Mouse (Mus musculus): ENCODE measurements around the gene Galnt10. TPM values are rescaled to one million over a fixed set of nuclear protein-coding genes. Genes with fewer than 3 reads are reported as not detected.

Gene Galnt10
- polyA plus RNA-seq, 1 experiment from 2014 or later = 12.3 TPM

GRCm38 (mm10) chr11:57673977-57674687 is 28.9 kb downstream of the Galnt10 start:
- ATAC-seq = no peak
- Histone ChIP-seq H3K9me3 (ENCODE audit: control insufficient read depth, low read length) (no peaks in the 10 kb centered on the region), H3K27me3 (replicated peaks; ENCODE audit: control insufficient read depth, insufficient read depth, low read length) (no peaks in the 10 kb centered on the region), H3K36me3 (ENCODE audit: control insufficient read depth, insufficient read depth, low read length) (no peaks in the 10 kb centered on the region), H3K27ac (ENCODE audit: low read depth, low read length) (peak overlapping the region; percentile 50), H3K4me3 (ENCODE audit: low read length) (no peak overlapping the region), H3K9ac (ENCODE audit: low read depth, low read length) (no peak overlapping the region), H3K4me2 (ENCODE audit: low read length) (no peak overlapping the region; the same call in 1 of the 2 replicates), H3K4me1 (ENCODE audit: control insufficient read depth, insufficient read depth, low read depth, low read length) (no peaks in the 10 kb centered on the region)
- 71% methylated on average over 12 of the region's 12 CpGs for WGBS

GRCm38 (mm10) chr11:57677261-57677660 is 32.0 kb downstream of the Galnt10 start:
- H3K4me3 ChIP-seq (ENCODE audit: low read length) = no peak overlapping the region
- 67% methylated on average over 3 of the region's 3 CpGs for WGBS
- no peak for ATAC-seq
- no peak overlapping the region for H3K4me2 ChIP-seq (ENCODE audit: low read length)
- H3K27ac ChIP-seq (ENCODE audit: low read depth, low read length) = no peak overlapping the region
- no peak overlapping the region for H3K9ac ChIP-seq (ENCODE audit: low read depth, low read length)
- no peaks in the 10 kb centered on the region for H3K9me3 ChIP-seq (ENCODE audit: control insufficient read depth, low read length)
- H3K4me1 ChIP-seq (ENCODE audit: control insufficient read depth, insufficient read depth, low read depth, low read length) = no peaks in the 10 kb centered on the region
- H3K36me3 ChIP-seq (ENCODE audit: control insufficient read depth, insufficient read depth, low read length) = no peaks in the 10 kb centered on the region
- no peaks in the 10 kb centered on the region for H3K27me3 ChIP-seq (replicated peaks; ENCODE audit: control insufficient read depth, insufficient read depth, low read length)

- no peak overlapping the region for H3K4me3 ChIP-seq (ENCODE audit: low read length)
- no peaks in the 10 kb centered on the region for H3K36me3 ChIP-seq (ENCODE audit: control insufficient read depth, insufficient read depth, low read length)
- H3K9me3 ChIP-seq (ENCODE audit: control insufficient read depth, low read length) = no peaks in the 10 kb centered on the region
- H3K9ac ChIP-seq (ENCODE audit: low read depth, low read length) = no peak overlapping the region
- no peak overlapping the region for H3K27ac ChIP-seq (ENCODE audit: low read depth, low read length)
- 46% methylated on average over 7 of the region's 7 CpGs for WGBS
- no peak overlapping the region for H3K4me2 ChIP-seq (ENCODE audit: low read length)
- no peak for ATAC-seq
- peaks cover 18% of the 10 kb centered on the region for H3K4me1 ChIP-seq (ENCODE audit: control insufficient read depth, insufficient read depth, low read depth, low read length)
- H3K27me3 ChIP-seq (replicated peaks; ENCODE audit: control insufficient read depth, insufficient read depth, low read length) = no peaks in the 10 kb centered on the region
Observed at GRCm38 (mm10) chr11:57682589-57682988, 37.3 kb downstream of the Galnt10 start.

- ATAC-seq = no peak
- Histone ChIP-seq H3K4me2 (ENCODE audit: low read length) (no peak overlapping the region), H3K27me3 (replicated peaks; ENCODE audit: control insufficient read depth, insufficient read depth, low read length) (no peaks in the 10 kb centered on the region), H3K27ac (ENCODE audit: low read depth, low read length) (no peak overlapping the region), H3K4me3 (ENCODE audit: low read length) (no peak overlapping the region), H3K36me3 (ENCODE audit: control insufficient read depth, insufficient read depth, low read length) (no peaks in the 10 kb centered on the region), H3K4me1 (ENCODE audit: control insufficient read depth, insufficient read depth, low read depth, low read length) (peaks cover 18% of the 10 kb centered on the region), H3K9ac (ENCODE audit: low read depth, low read length) (no peak overlapping the region), H3K9me3 (ENCODE audit: control insufficient read depth, low read length) (no peaks in the 10 kb centered on the region)
- 68% methylated on average over 12 of the region's 12 CpGs for WGBS
Observed at GRCm38 (mm10) chr11:57683125-57683524, 37.9 kb downstream of the Galnt10 start.

GRCm38 (mm10) chr11:57683931-57684330 is 38.7 kb downstream of the Galnt10 start:
- peak; percentile 62; the same call in 1 of the 2 replicates for ATAC-seq
- Histone ChIP-seq H3K9me3 (ENCODE audit: control insufficient read depth, low read length) (no peaks in the 10 kb centered on the region), H3K9ac (ENCODE audit: low read depth, low read length) (no peak overlapping the region), H3K4me3 (ENCODE audit: low read length) (no peak overlapping the region), H3K27ac (ENCODE audit: low read depth, low read length) (no peak overlapping the region), H3K36me3 (ENCODE audit: control insufficient read depth, insufficient read depth, low read length) (no peaks in the 10 kb centered on the region), H3K27me3 (replicated peaks; ENCODE audit: control insufficient read depth, insufficient read depth, low read length) (no peaks in the 10 kb centered on the region), H3K4me2 (ENCODE audit: low read length) (no peak overlapping the region), H3K4me1 (ENCODE audit: control insufficient read depth, insufficient read depth, low read depth, low read length) (peaks cover 18% of the 10 kb centered on the region)
- WGBS = 33% methylated on average over 8 of the region's 8 CpGs

- Histone ChIP-seq H3K4me1 (ENCODE audit: control insufficient read depth, insufficient read depth, low read depth, low read length) (peaks cover 18% of the 10 kb centered on the region), H3K9ac (ENCODE audit: low read depth, low read length) (no peak overlapping the region), H3K9me3 (ENCODE audit: control insufficient read depth, low read length) (no peaks in the 10 kb centered on the region), H3K27ac (ENCODE audit: low read depth, low read length) (no peak overlapping the region), H3K27me3 (replicated peaks; ENCODE audit: control insufficient read depth, insufficient read depth, low read length) (no peaks in the 10 kb centered on the region), H3K36me3 (ENCODE audit: control insufficient read depth, insufficient read depth, low read length) (no peaks in the 10 kb centered on the region), H3K4me3 (ENCODE audit: low read length) (no peak overlapping the region), H3K4me2 (ENCODE audit: low read length) (no peak overlapping the region)
- no peak for ATAC-seq
- 42% methylated on average over 5 of the region's 5 CpGs for WGBS
Observed at GRCm38 (mm10) chr11:57684891-57685290, 39.6 kb downstream of the Galnt10 start.

- peaks cover 18% of the 10 kb centered on the region for H3K4me1 ChIP-seq (ENCODE audit: control insufficient read depth, insufficient read depth, low read depth, low read length)
- 35% methylated on average over 10 of the region's 10 CpGs for WGBS
- ATAC-seq = no peak
- H3K9ac ChIP-seq (ENCODE audit: low read depth, low read length) = no peak overlapping the region
- H3K36me3 ChIP-seq (ENCODE audit: control insufficient read depth, insufficient read depth, low read length) = no peaks in the 10 kb centered on the region
- H3K4me2 ChIP-seq (ENCODE audit: low read length) = no peak overlapping the region
- no peaks in the 10 kb centered on the region for H3K27me3 ChIP-seq (replicated peaks; ENCODE audit: control insufficient read depth, insufficient read depth, low read length)
- H3K9me3 ChIP-seq (ENCODE audit: control insufficient read depth, low read length) = no peaks in the 10 kb centered on the region
- no peak overlapping the region for H3K4me3 ChIP-seq (ENCODE audit: low read length)
- H3K27ac ChIP-seq (ENCODE audit: low read depth, low read length) = peak overlapping the region; percentile 45; the same call in 1 of the 2 replicates
Observed at GRCm38 (mm10) chr11:57685689-57686454, 40.6 kb downstream of the Galnt10 start.

GRCm38 (mm10) chr11:57686797-57687196 is 41.6 kb downstream of the Galnt10 start:
- H3K4me3 ChIP-seq (ENCODE audit: low read length) = no peak overlapping the region
- no peak for ATAC-seq
- H3K27ac ChIP-seq (ENCODE audit: low read depth, low read length) = no peak overlapping the region
- H3K9ac ChIP-seq (ENCODE audit: low read depth, low read length) = 0 out of 2 replicates have a peak overlapping the region, but pooled peaks have one; percentile 19
- H3K4me1 ChIP-seq (ENCODE audit: control insufficient read depth, insufficient read depth, low read depth, low read length) = peaks cover 18% of the 10 kb centered on the region
- H3K4me2 ChIP-seq (ENCODE audit: low read length) = no peak overlapping the region
- H3K27me3 ChIP-seq (replicated peaks; ENCODE audit: control insufficient read depth, insufficient read depth, low read length) = no peaks in the 10 kb centered on the region
- no peaks in the 10 kb centered on the region for H3K36me3 ChIP-seq (ENCODE audit: control insufficient read depth, insufficient read depth, low read length)
- WGBS = 82% methylated on average over 12 of the region's 12 CpGs
- H3K9me3 ChIP-seq (ENCODE audit: control insufficient read depth, low read length) = no peaks in the 10 kb centered on the region

- Histone ChIP-seq H3K9me3 (ENCODE audit: control insufficient read depth, low read length) (no peaks in the 10 kb centered on the region), H3K36me3 (ENCODE audit: control insufficient read depth, insufficient read depth, low read length) (no peaks in the 10 kb centered on the region), H3K4me3 (ENCODE audit: low read length) (no peak overlapping the region), H3K27ac (ENCODE audit: low read depth, low read length) (no peak overlapping the region), H3K9ac (ENCODE audit: low read depth, low read length) (no peak overlapping the region), H3K4me1 (ENCODE audit: control insufficient read depth, insufficient read depth, low read depth, low read length) (peaks cover 18% of the 10 kb centered on the region), H3K4me2 (ENCODE audit: low read length) (no peak overlapping the region), H3K27me3 (replicated peaks; ENCODE audit: control insufficient read depth, insufficient read depth, low read length) (no peaks in the 10 kb centered on the region)
- WGBS = 95% methylated on average over 9 of the region's 9 CpGs
- ATAC-seq = no peak
Observed at GRCm38 (mm10) chr11:57687258-57687657, 42.0 kb downstream of the Galnt10 start.
